Mouse (Mus musculus) common myeloid progenitor, adult 5-6 weeks (primary cell): Measurements from ENCODE around the gene Asb8. TPM values are rescaled to one million over a fixed set of nuclear protein-coding genes. Genes with fewer than 3 reads are reported as not detected.

Source experiments
- ATAC-seq: replicated peaks from 2 replicates; pipeline ENCODE4 v1.8.0; 2016; ENCODE audit warnings: low read depth, mild to moderate bottlenecking, moderate TSS enrichment, inconsistent platforms; ENCODE audit not compliant: poor library complexity, severe bottlenecking
- total RNA-seq: library from RNA; stranded (forward); fragments of 200-1000, 187-1606 nt; gene quantifications from 2 replicates; pipeline ENCODE4 v1.2.3, GENCODE M21; 2017

Gene Asb8
- total RNA-seq, 1 experiment from 2014 or later, result 21.9 TPM

DNA sequence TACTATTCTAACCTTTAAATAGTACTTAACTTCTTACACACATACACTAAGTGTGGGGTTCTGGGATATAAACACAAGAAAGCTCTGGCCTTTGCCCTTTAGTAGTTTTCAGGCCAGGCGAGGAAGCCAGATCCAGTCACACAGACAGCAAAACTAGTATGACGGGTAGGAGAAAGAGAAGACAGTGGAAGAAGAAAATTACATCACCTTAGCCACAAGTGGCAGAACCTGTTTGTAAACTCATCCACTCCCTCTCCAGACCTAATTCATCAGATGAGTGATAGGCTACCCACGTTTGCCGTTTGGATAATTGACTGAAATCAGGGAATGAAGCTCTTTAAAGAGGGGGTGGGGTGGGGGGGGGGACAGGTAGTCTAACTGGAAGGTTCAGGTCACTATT is 73.6 kb downstream of the Asb8 start:
- no peak for ATAC-seq

DNA sequence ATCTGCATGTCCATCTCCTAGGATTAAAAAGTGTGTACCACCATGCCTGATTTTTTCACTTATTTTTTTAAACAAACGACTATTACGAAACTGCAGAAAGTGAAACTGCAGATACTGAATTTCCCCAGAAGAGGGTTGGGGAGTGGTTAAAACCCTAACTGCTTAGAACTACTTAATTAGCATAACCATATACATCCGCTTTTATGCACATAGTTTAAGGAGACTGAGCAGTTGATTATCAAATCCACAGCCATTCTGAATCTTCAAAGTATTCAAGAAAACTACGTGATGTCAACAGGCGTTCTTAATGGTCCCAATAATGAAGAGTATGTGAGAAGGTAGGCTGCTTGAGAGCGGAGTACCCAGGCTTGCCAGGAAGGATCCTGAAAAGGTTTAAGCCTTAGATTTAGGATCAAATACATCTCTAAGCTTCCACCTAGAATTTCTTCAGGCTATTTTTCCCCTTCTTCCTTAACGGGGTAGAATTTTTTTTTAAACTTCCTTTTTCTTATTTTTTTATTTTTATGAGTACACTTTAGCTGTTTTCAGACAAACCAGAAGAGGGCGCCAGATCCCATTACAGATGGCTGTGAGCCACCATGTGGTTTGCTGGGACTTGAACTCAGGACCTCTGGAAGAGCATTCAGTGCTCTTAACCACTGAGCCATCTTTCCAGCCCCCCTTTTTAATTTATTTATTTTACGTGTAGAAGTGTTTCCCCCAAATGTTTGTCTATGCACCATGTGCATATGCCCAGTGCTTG is 75.8 kb downstream of the Asb8 start:
- peak; percentile 67 for ATAC-seq

DNA sequence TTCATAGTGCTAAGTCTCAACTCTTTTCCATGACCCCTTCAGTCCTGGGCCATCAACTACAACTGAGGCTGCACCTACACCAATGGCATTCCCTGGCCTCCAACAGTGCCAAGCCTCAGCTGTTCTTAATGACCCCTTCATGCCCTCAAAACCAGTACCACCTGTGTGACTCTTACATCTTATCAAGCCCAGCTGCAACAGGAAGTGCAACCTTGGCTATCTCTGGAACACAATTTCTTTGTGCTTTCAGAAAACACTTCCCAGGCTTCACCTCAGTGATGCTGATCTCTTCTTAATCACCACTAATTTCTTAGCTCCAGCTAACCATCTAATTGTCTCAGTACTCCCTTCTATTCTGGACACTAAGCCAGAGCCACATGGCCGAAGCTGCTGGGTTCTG is 76.5 kb downstream of the Asb8 start:
- ATAC-seq, result no peak

Other genes with a start within 250 kb of the Asb8 start
- 26.4 and 40.0 TPM in 2 replicates for gene Tmem106c, start 201.4 kb downstream of the Asb8 start, total RNA-seq
- 0.09 TPM in 1 of 2 replicates, not detected in the other for gene Col2a1, start 160.9 kb downstream of the Asb8 start, total RNA-seq
- 33.3 and 42.2 TPM in 2 replicates for gene Pfkm, start 73.0 kb downstream of the Asb8 start, total RNA-seq
- gene Senp1, start 71.9 kb downstream of the Asb8 start, total RNA-seq, result 53.2 and 56.1 TPM in 2 replicates
- gene Ccdc184, start 1.5 kb upstream of the Asb8 start, total RNA-seq, result not detected in 2 replicates
- not detected in 2 replicates for gene Olfr288, start 29.9 kb upstream of the Asb8 start, total RNA-seq
- gene Gm44579, start 55.4 kb upstream of the Asb8 start, total RNA-seq, result not detected in 2 replicates
- gene Olfr287, start 55.4 kb upstream of the Asb8 start, total RNA-seq, result not detected in 2 replicates
- gene Olfr286, start 68.8 kb upstream of the Asb8 start, total RNA-seq, result not detected in 2 replicates
- not detected in 2 replicates for gene H1fnt, start 91.7 kb upstream of the Asb8 start, total RNA-seq
- gene Zfp641, start 130.5 kb upstream of the Asb8 start, total RNA-seq, result not detected in 2 replicates
- not detected in 2 replicates for gene Olfr285, start 151.7 kb upstream of the Asb8 start, total RNA-seq
- gene Olfr284, start 175.4 kb upstream of the Asb8 start, total RNA-seq, result not detected in 2 replicates
- not detected in 2 replicates for gene Olfr283, start 215.3 kb upstream of the Asb8 start, total RNA-seq